Mouse (Mus musculus) lung, embryonic 14.5 days (tissue): Measurements from ENCODE around the gene Rsad2. TPM values are rescaled to one million over a fixed set of nuclear protein-coding genes. Genes with fewer than 3 reads are reported as not detected.

Experiments used
- ATAC-seq: fragments of 200-750 bp; cut with Nextera tagmentation; 2 replicates; pipeline ENCODE4 v1.8.0; 2017; ENCODE audit warnings: mild to moderate bottlenecking, moderate TSS enrichment, moderate library complexity; ENCODE audit not compliant: insufficient read depth
- DNase-seq: peaks from one replicate; pipeline ENCODE4 v3.0.0-alpha.2; 2015
- H3K27ac ChIP-seq: fragments of 300-500 bp; sonication (generic); 2 replicates; pipeline ENCODE4 v1.5.1; 2014; ENCODE audit warnings: low read depth, mild to moderate bottlenecking, moderate library complexity
- H3K27me3 ChIP-seq: fragments of 300-500 bp; sonication (generic); 2 replicates; pipeline ENCODE4 v1.6.1; 2014; ENCODE audit warnings: low read length, control low read depth; ENCODE audit not compliant: insufficient read depth
- H3K36me3 ChIP-seq: fragments of 300-500 bp; sonication (generic); 2 replicates; pipeline ENCODE4 v1.6.1; 2014; ENCODE audit warnings: control low read depth; ENCODE audit not compliant: insufficient read depth
- H3K4me1 ChIP-seq: fragments of 300-500 bp; sonication (generic); 2 replicates; pipeline ENCODE4 v1.6.1; 2014; ENCODE audit warnings: antibody characterized with exemption, control low read depth; ENCODE audit not compliant: insufficient read depth
- H3K4me2 ChIP-seq: fragments of 300-500 bp; sonication (generic); 2 replicates; pipeline ENCODE4 v1.6.1; 2014; ENCODE audit warnings: mild to moderate bottlenecking
- H3K4me3 ChIP-seq: fragments of 300-500 bp; sonication (generic); 2 replicates; pipeline ENCODE4 v1.5.1; 2014; ENCODE audit warnings: low read depth, low read length
- H3K9ac ChIP-seq: fragments of 300-500 bp; sonication (generic); 2 replicates; pipeline ENCODE4 v1.6.1; 2014
- H3K9me3 ChIP-seq: fragments of 300-500 bp; sonication (generic); 2 replicates; pipeline ENCODE4 v1.6.1; 2016; ENCODE audit warnings: low read depth, low read length, control low read depth
- CTCF ChIP-seq: IDR thresholded peaks from 2 replicates; pipeline ENCODE4 v1.5.1; 2016; ENCODE audit warnings: antibody characterized with exemption, low read depth
- WGBS: fragments of 180-500 bp; shearing (Covaris S2); extraction: QIAGEN DNeasy Blood & Tissue Kit; methylation state at CpG from one replicate; pipeline ENCODE4 v1.1.7; 2014; 5-methylcytosine and 5-hydroxymethylcytosine counted together
- polyA plus RNA-seq: library from polyadenylated mRNA; unstranded; fragments of >200 nt; fragmentation: Nextera tagmentation; extraction: Ambion mirVana; gene quantifications from 2 replicates; pipeline ENCODE4 v1.2.1, GENCODE M21; 2014

Gene Rsad2
- polyA plus RNA-seq, 1 experiment from 2014 or later: 0.30 TPM

DNA sequence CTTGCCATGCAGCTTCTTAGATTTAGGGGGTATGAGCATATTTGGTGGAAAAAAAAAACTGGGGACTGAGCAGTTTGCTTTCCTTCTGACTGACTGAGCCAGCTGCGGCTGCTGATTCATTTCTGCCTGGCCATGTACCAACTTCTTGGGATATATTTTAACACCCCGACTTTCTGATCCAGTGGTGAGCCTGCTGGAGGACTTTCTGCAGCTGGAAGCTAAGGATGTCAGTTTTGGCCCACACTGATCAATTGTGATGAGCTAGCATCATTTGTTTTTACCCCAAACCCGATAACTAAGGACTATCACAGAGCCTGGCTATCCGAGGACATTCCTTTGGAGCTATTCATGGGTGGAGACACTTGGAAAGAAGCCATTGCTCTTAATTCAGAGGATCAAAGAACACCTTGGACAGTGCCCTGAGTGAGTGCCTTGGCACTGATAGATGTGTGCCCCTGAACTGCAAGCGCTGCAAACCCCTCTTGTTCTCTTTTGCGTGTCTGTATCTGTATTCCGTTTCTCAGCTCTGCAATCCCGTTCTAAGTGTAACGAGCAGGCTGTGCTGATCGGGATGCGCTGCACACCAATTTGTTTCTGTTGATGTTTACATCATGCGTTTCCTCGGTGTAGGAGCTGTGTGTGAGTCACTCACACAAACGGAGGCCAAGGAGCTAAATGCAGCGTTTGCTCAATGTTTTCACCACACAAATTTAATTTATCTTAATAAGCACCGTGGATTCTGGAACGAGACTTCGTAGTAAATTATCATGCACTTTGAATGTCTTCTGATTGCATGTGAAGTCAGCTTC lies 22.1 kb upstream of the Rsad2 start:
- H3K9me3 ChIP-seq: no peaks in the 10 kb centered on the region
- no peaks in the 10 kb centered on the region for H3K36me3 ChIP-seq
- DNase-seq: peak; percentile 74
- ATAC-seq: no peak; the same call in 1 of the 2 replicates
- TF ChIP-seq CTCF: no peak
- no peak overlapping the region for H3K9ac ChIP-seq
- 62% methylated on average over 18 of the region's 18 CpGs for WGBS
- H3K27me3 ChIP-seq: no peaks in the 10 kb centered on the region
- no peak overlapping the region for H3K4me2 ChIP-seq
- H3K27ac ChIP-seq: no peak overlapping the region
- H3K4me3 ChIP-seq: no peak overlapping the region
- H3K4me1 ChIP-seq: 0 out of 2 replicates have a peak, but pooled peaks cover 3% of the 10 kb centered on the region

GRCm38 (mm10) chr12:26477198-26477597 lies 20.9 kb upstream of the Rsad2 start:
- DNase-seq (no peak), ATAC-seq (no peak)
- TF ChIP-seq CTCF: no peak

DNA sequence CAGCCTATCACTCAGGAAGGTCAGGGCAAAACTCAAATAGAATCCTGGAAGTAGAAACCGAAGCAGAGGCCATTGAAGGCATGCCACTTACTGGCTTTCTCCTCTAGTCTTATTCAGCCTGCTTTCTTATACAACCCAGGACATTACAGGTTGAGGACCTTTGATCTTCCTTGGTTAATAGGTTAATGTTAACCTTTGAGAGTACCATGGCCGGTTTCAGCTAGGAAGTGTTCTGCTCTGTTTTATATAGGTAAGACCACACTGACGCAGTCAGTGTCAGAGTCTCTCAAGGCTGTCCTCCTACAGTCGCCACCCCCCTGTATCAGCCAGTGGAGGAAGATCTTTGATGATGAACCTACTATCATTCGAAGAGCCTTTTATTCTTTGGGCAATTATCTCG lies 17.5 kb upstream of the Rsad2 start:
- Histone ChIP-seq H3K36me3 (no peaks in the 10 kb centered on the region), H3K27me3 (0 out of 2 replicates have a peak, but pooled peaks cover 3% of the 10 kb centered on the region), H3K9me3 (no peaks in the 10 kb centered on the region), H3K27ac (no peak overlapping the region), H3K4me2 (no peak overlapping the region), H3K9ac (no peak overlapping the region), H3K4me3 (no peak overlapping the region), H3K4me1 (0 out of 2 replicates have a peak, but pooled peaks cover 8% of the 10 kb centered on the region)
- 85% methylated on average over 6 of the region's 6 CpGs for WGBS
- no peak for DNase-seq
- TF ChIP-seq CTCF: no peak
- ATAC-seq: no peak

More at GRCm38 (mm10) chr12:26477198-26477597, 20.9 kb upstream of the Rsad2 start:
- Histone ChIP-seq H3K4me3 (no peak overlapping the region), H3K4me2 (no peak overlapping the region), H3K36me3 (no peaks in the 10 kb centered on the region), H3K9me3 (no peaks in the 10 kb centered on the region), H3K27me3 (no peaks in the 10 kb centered on the region), H3K4me1 (0 out of 2 replicates have a peak, but pooled peaks cover 3% of the 10 kb centered on the region), H3K9ac (no peak overlapping the region), H3K27ac (no peak overlapping the region)
- 82% methylated on average over 5 of the region's 5 CpGs for WGBS

- no peak overlapping the region for H3K4me3 ChIP-seq
- DNase-seq (no peak), ATAC-seq (no peak; the same call in 1 of the 2 replicates)
- 79% methylated on average over 3 of the region's 3 CpGs for WGBS
- no peak overlapping the region for H3K27ac ChIP-seq
- no peaks in the 10 kb centered on the region for H3K9me3 ChIP-seq
- no peaks in the 10 kb centered on the region for H3K36me3 ChIP-seq
- H3K9ac ChIP-seq: no peak overlapping the region
- 0 out of 2 replicates have a peak, but pooled peaks cover 3% of the 10 kb centered on the region for H3K27me3 ChIP-seq
- H3K4me2 ChIP-seq: no peak overlapping the region
- no peak for TF ChIP-seq CTCF
- 0 out of 2 replicates have a peak, but pooled peaks cover 4% of the 10 kb centered on the region for H3K4me1 ChIP-seq
Measured at GRCm38 (mm10) chr12:26472770-26473481, 16.7 kb upstream of the Rsad2 start.

- 58% methylated on average over 3 of the region's 3 CpGs for WGBS
- no peak for DNase-seq
Measured at GRCm38 (mm10) chr12:26471376-26471775, 15.1 kb upstream of the Rsad2 start.

GRCm38 (mm10) chr12:26470042-26470409 lies 13.8 kb upstream of the Rsad2 start:
- Histone ChIP-seq H3K4me2 (peak overlapping the region; percentile 98), H3K4me3 (peak overlapping the region; percentile 65), H3K36me3 (no peaks in the 10 kb centered on the region), H3K9me3 (no peaks in the 10 kb centered on the region), H3K4me1 (0 out of 2 replicates have a peak, but pooled peaks cover 4% of the 10 kb centered on the region), H3K9ac (peak overlapping the region; percentile 71), H3K27ac (no peak overlapping the region), H3K27me3 (0 out of 2 replicates have a peak, but pooled peaks cover 3% of the 10 kb centered on the region)
- DNase-seq: peak; percentile 18
- no peak for ATAC-seq
- WGBS: 26% methylated on average over 6 of the region's 6 CpGs
- no peak for TF ChIP-seq CTCF

More at GRCm38 (mm10) chr12:26471376-26471775, 15.1 kb upstream of the Rsad2 start:
- no peak overlapping the region for H3K27ac ChIP-seq
- ATAC-seq: no peak
- H3K27me3 ChIP-seq: 0 out of 2 replicates have a peak, but pooled peaks cover 3% of the 10 kb centered on the region
- no peaks in the 10 kb centered on the region for H3K36me3 ChIP-seq
- no peaks in the 10 kb centered on the region for H3K9me3 ChIP-seq
- no peak overlapping the region for H3K9ac ChIP-seq
- no peak overlapping the region for H3K4me2 ChIP-seq
- 0 out of 2 replicates have a peak, but pooled peaks cover 4% of the 10 kb centered on the region for H3K4me1 ChIP-seq
- no peak overlapping the region for H3K4me3 ChIP-seq
- TF ChIP-seq CTCF: no peak
